Mouse (Mus musculus): ENCODE results near the gene Eif3g. TPM values are rescaled to one million over a fixed set of nuclear protein-coding genes. Genes with fewer than 3 reads are reported as not detected.

Eif3g gene
- polyA plus RNA-seq, 1 experiment, result 99.1 TPM

GRCm38 (mm10) chr9:20902174-20902491 is 3.7 kb upstream of the Eif3g start:
- WGBS, result 47% methylated on average over 6 of the region's 6 CpGs
- Histone ChIP-seq H3K27ac (ENCODE audit: control insufficient read depth, insufficient read depth, low read depth, low read length, poor library complexity) (no peak overlapping the region), H3K4me3 (replicated peaks; ENCODE audit: control insufficient read depth, low read depth, low read length) (no peak overlapping the region)

GRCm38 (mm10) chr9:20901466-20902173 is 3.2 kb upstream of the Eif3g start:
- 10% methylated on average over 13 of the region's 13 CpGs for WGBS
- Histone ChIP-seq H3K27ac (ENCODE audit: control insufficient read depth, insufficient read depth, low read depth, low read length, poor library complexity) (no peak overlapping the region), H3K4me3 (replicated peaks; ENCODE audit: control insufficient read depth, low read depth, low read length) (no peak overlapping the region), H3K4me1 (ENCODE audit: control insufficient read depth, insufficient read depth, low read length) (no peaks in the 10 kb centered on the region; the same call in 1 of the 2 replicates)
- TF ChIP-seq CTCF (IDR thresholded peaks at IDR 0.05; ENCODE audit: control insufficient read depth, insufficient read depth, low read length) (peak; percentile 47), POLR2A (IDR thresholded peaks at IDR 0.05; ENCODE audit: borderline replicate concordance, control insufficient read depth, low read depth, low read length) (no peak)

More at GRCm38 (mm10) chr9:20902174-20902491, 3.7 kb upstream of the Eif3g start:
- no peaks in the 10 kb centered on the region; the same call in 1 of the 2 replicates for H3K4me1 ChIP-seq (ENCODE audit: control insufficient read depth, insufficient read depth, low read length)
- TF ChIP-seq POLR2A (IDR thresholded peaks at IDR 0.05; ENCODE audit: borderline replicate concordance, control insufficient read depth, low read depth, low read length) (no peak), CTCF (IDR thresholded peaks at IDR 0.05; ENCODE audit: control insufficient read depth, insufficient read depth, low read length) (no peak)

DNA sequence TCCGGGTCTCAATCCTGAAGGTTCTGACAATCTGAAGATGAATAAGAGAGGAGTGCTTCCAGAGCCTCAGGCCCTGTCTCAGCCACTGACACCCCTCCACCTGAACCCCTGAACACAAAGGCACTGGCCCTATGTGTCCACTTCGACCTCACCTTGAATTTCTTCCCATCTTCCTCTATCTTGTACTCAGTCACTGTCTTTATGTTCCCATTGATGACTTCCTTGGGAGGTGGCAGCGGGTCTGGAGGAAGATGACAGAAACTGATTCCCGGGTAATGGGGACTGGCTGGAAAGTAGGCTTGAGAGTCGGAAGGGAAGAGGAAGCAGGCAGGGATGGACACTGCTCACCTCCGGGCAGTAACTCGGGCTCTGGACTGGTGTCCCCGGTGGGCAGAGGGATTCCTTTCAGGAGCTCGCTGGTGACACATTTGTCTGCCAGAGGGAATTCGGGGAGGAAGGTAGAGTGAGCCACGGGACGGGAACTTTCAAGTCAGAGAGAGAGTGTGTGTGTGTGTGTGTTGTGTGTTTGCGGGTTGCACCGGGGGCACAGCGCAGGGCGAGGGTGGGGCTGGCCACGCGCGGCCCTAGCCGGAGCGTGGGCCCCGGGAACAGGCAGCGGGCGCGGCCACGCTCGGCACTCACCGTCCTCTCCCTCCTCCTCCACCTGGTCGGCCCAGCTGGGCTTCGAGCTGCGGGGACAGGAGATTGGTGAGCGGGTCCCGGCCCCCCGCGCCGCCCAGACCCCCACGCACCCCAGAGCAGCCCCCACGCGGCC is 500 bp downstream of the Eif3g start:
- TF ChIP-seq CTCF (IDR thresholded peaks at IDR 0.05; ENCODE audit: control insufficient read depth, insufficient read depth, low read length) (no peak), POLR2A (IDR thresholded peaks at IDR 0.05; ENCODE audit: borderline replicate concordance, control insufficient read depth, low read depth, low read length) (no peak)
- WGBS, result 4% methylated on average over 26 of the region's 39 CpGs
- Histone ChIP-seq H3K4me3 (replicated peaks; ENCODE audit: control insufficient read depth, low read depth, low read length) (peak overlapping the region; percentile 93), H3K4me1 (ENCODE audit: control insufficient read depth, insufficient read depth, low read length) (no peaks in the 10 kb centered on the region; the same call in 1 of the 2 replicates), H3K27ac (ENCODE audit: control insufficient read depth, insufficient read depth, low read depth, low read length, poor library complexity) (peak overlapping the region; percentile 59)

GRCm38 (mm10) chr9:20895382-20895781 is 3.0 kb downstream of the Eif3g start:
- no peak overlapping the region for H3K27ac ChIP-seq (ENCODE audit: control insufficient read depth, insufficient read depth, low read depth, low read length, poor library complexity)
- no peak overlapping the region for H3K4me3 ChIP-seq (replicated peaks; ENCODE audit: control insufficient read depth, low read depth, low read length)
- TF ChIP-seq CTCF (IDR thresholded peaks at IDR 0.05; ENCODE audit: control insufficient read depth, insufficient read depth, low read length) (no peak), POLR2A (IDR thresholded peaks at IDR 0.05; ENCODE audit: borderline replicate concordance, control insufficient read depth, low read depth, low read length) (no peak)
- H3K4me1 ChIP-seq (ENCODE audit: control insufficient read depth, insufficient read depth, low read length), result no peaks in the 10 kb centered on the region; the same call in 1 of the 2 replicates
- 97% methylated on average over 9 of the region's 9 CpGs for WGBS

GRCm38 (mm10) chr9:20894629-20895028 is 3.8 kb downstream of the Eif3g start:
- H3K4me3 ChIP-seq (replicated peaks; ENCODE audit: control insufficient read depth, low read depth, low read length), result no peak overlapping the region
- WGBS, result 90% methylated on average over 15 of the region's 15 CpGs
- peaks cover 2% of the 10 kb centered on the region; the same call in 1 of the 2 replicates for H3K4me1 ChIP-seq (ENCODE audit: control insufficient read depth, insufficient read depth, low read length)

DNA sequence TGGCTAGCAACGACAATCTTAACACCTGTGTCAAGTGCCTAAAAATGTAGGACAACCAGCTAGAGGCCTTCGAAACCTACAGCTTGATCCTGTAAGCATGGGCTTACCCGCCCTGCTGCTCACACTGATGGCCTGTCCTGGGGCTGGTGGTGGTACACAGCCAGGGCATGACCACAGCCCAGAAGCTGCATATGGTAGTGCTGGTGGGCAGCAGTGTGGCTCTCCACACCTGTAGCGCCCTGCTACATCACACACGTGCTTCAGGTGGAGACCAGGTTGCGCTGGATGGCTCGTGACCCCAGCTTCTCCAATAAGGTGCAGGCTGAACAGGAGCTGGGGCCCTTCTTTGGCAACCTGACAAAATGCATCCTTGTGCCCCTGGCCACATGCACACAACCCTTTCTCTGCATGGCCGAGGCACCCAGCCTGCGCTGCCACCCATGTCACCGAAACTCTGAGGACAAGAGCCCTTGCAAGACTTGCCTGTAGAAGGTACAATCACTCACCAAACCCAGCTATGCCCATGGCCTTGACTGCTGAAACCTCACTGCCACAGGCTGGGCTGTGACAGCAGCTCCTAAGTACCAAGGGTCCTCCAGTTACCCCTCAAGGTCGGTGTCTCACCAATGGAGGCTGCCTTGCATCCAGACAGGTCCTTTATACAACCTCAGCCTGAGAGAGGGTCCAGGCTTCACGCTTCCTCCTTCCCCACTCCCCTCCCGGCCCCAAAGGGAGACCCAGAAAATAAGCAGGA is 4.7 kb downstream of the Eif3g start:
- Histone ChIP-seq H3K4me1 (ENCODE audit: control insufficient read depth, insufficient read depth, low read length) (peaks cover 2% of the 10 kb centered on the region; the same call in 1 of the 2 replicates), H3K27ac (ENCODE audit: control insufficient read depth, insufficient read depth, low read depth, low read length, poor library complexity) (no peak overlapping the region), H3K4me3 (replicated peaks; ENCODE audit: control insufficient read depth, low read depth, low read length) (no peak overlapping the region)
- TF ChIP-seq CTCF (IDR thresholded peaks at IDR 0.05; ENCODE audit: control insufficient read depth, insufficient read depth, low read length) (no peak), POLR2A (IDR thresholded peaks at IDR 0.05; ENCODE audit: borderline replicate concordance, control insufficient read depth, low read depth, low read length) (no peak)
- 81% methylated on average over 13 of the region's 13 CpGs for WGBS

More at GRCm38 (mm10) chr9:20894629-20895028, 3.8 kb downstream of the Eif3g start:
- no peak overlapping the region for H3K27ac ChIP-seq (ENCODE audit: control insufficient read depth, insufficient read depth, low read depth, low read length, poor library complexity)
- TF ChIP-seq POLR2A (IDR thresholded peaks at IDR 0.05; ENCODE audit: borderline replicate concordance, control insufficient read depth, low read depth, low read length) (no peak), CTCF (IDR thresholded peaks at IDR 0.05; ENCODE audit: control insufficient read depth, insufficient read depth, low read length) (no peak)

DNA sequence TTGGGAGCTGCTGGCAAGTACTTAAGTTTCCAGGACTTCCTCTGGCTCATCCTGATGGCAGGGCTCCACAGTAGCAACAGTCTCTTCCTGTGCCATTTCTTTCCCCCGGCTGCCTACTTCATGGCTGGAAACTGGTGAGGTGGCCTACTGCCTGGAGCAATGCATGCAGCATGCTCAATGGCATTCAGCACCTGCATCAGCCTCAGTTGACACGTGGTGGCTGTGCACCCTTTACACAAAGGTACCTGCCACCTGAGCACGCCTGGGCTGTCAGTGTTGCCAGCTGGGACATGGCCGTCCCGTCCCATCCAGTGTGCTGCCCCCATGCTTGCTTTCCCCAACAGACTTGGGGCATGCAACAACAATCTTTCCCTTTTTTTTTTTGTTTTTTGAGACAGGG is 5.4 kb downstream of the Eif3g start:
- TF ChIP-seq CTCF (IDR thresholded peaks at IDR 0.05; ENCODE audit: control insufficient read depth, insufficient read depth, low read length) (no peak), POLR2A (IDR thresholded peaks at IDR 0.05; ENCODE audit: borderline replicate concordance, control insufficient read depth, low read depth, low read length) (no peak)
- peaks cover 2% of the 10 kb centered on the region; the same call in 1 of the 2 replicates for H3K4me1 ChIP-seq (ENCODE audit: control insufficient read depth, insufficient read depth, low read length)
- no peak overlapping the region for H3K4me3 ChIP-seq (replicated peaks; ENCODE audit: control insufficient read depth, low read depth, low read length)
- H3K27ac ChIP-seq (ENCODE audit: control insufficient read depth, insufficient read depth, low read depth, low read length, poor library complexity), result no peak overlapping the region
- WGBS, result 72% methylated on average over 5 of the region's 5 CpGs
